Mouse (Mus musculus) midbrain, embryonic 15.5 days (tissue): ENCODE results near the gene Immp2l. TPM values are rescaled to one million over a fixed set of nuclear protein-coding genes. Genes with fewer than 3 reads are reported as not detected.

ENCODE experiments used
- ATAC-seq: fragments of 200-750 bp; cut with Nextera tagmentation; replicated peaks from 2 replicates; pipeline ENCODE4 v1.8.0; 2017; ENCODE audit warnings: moderate TSS enrichment
- H3K27ac ChIP-seq: fragments of 300-500 bp; sonication (generic); 2 replicates; pipeline ENCODE4 v1.5.1; 2015; ENCODE audit warnings: mild to moderate bottlenecking, inconsistent platforms
- H3K27me3 ChIP-seq: fragments of 300-500 bp; sonication (generic); replicated peaks from 2 replicates; pipeline ENCODE4 v1.6.1; 2015; ENCODE audit warnings: inconsistent platforms
- H3K36me3 ChIP-seq: fragments of 300-500 bp; sonication (generic); replicated peaks from 2 replicates; pipeline ENCODE4 v1.6.1; 2015; ENCODE audit warnings: inconsistent platforms
- H3K4me1 ChIP-seq: fragments of 300-500 bp; sonication (generic); 2 replicates; pipeline ENCODE4 v1.6.1; 2015; ENCODE audit warnings: inconsistent platforms
- H3K4me2 ChIP-seq: fragments of 300-500 bp; sonication (generic); 2 replicates; pipeline ENCODE4 v1.6.1; 2015; ENCODE audit warnings: inconsistent platforms, mild to moderate bottlenecking, moderate library complexity
- H3K4me3 ChIP-seq: fragments of 300-500 bp; sonication (generic); 2 replicates; pipeline ENCODE4 v1.5.1; 2015; ENCODE audit warnings: mild to moderate bottlenecking, inconsistent platforms
- H3K9ac ChIP-seq: fragments of 300-500 bp; sonication (generic); 2 replicates; pipeline ENCODE4 v1.6.1; 2015; ENCODE audit warnings: mild to moderate bottlenecking, inconsistent platforms
- H3K9me3 ChIP-seq: fragments of 300-500 bp; sonication (generic); 2 replicates; pipeline ENCODE4 v1.6.1; 2016; ENCODE audit warnings: inconsistent platforms
- WGBS: fragments of 180-500 bp; shearing (Covaris S2); methylation state at CpG from one replicate; pipeline ENCODE4 v1.1.7; 2015; ENCODE audit warnings: mixed read lengths; 5-methylcytosine and 5-hydroxymethylcytosine counted together
- polyA plus RNA-seq: library from polyadenylated mRNA; unstranded; fragments of >200 nt; fragmentation: Nextera tagmentation; extraction: Ambion mirVana; gene quantifications from 2 replicates; pipeline ENCODE4 v1.2.1, GENCODE M21; 2015

The Immp2l gene
- polyA plus RNA-seq, 1 experiment from 2014 or later, result 6.2 TPM

GRCm38 (mm10) chr12:41528410-41528809 is 504.5 kb downstream of the Immp2l start:
- H3K27ac ChIP-seq, result no peak overlapping the region
- H3K36me3 ChIP-seq, result no peaks in the 10 kb centered on the region
- 79% methylated on average over 4 of the region's 4 CpGs for WGBS
- no peak for ATAC-seq
- no peak overlapping the region for H3K9ac ChIP-seq
- no peaks in the 10 kb centered on the region for H3K9me3 ChIP-seq
- H3K4me3 ChIP-seq, result no peak overlapping the region
- no peak overlapping the region for H3K4me2 ChIP-seq
- H3K27me3 ChIP-seq, result no peaks in the 10 kb centered on the region
- no peaks in the 10 kb centered on the region for H3K4me1 ChIP-seq

GRCm38 (mm10) chr12:41539989-41540388 is 516.1 kb downstream of the Immp2l start:
- no peak for ATAC-seq

GRCm38 (mm10) chr12:41551578-41551977 is 527.7 kb downstream of the Immp2l start:
- Histone ChIP-seq H3K9me3 (no peaks in the 10 kb centered on the region), H3K4me1 (no peaks in the 10 kb centered on the region), H3K36me3 (no peaks in the 10 kb centered on the region), H3K27ac (no peak overlapping the region), H3K4me3 (no peak overlapping the region), H3K9ac (no peak overlapping the region), H3K27me3 (no peaks in the 10 kb centered on the region), H3K4me2 (no peak overlapping the region)
- WGBS, result 96% methylated on average over 4 of the region's 4 CpGs
- no peak for ATAC-seq

More at GRCm38 (mm10) chr12:41539989-41540388, 516.1 kb downstream of the Immp2l start:
- Histone ChIP-seq H3K36me3 (no peaks in the 10 kb centered on the region), H3K4me2 (no peak overlapping the region), H3K4me1 (no peaks in the 10 kb centered on the region), H3K4me3 (no peak overlapping the region), H3K9me3 (no peaks in the 10 kb centered on the region), H3K27me3 (no peaks in the 10 kb centered on the region), H3K27ac (no peak overlapping the region), H3K9ac (no peak overlapping the region)
- 88% methylated on average over 5 of the region's 5 CpGs for WGBS

- no peak overlapping the region for H3K9ac ChIP-seq
- H3K4me1 ChIP-seq, result no peaks in the 10 kb centered on the region
- no peak overlapping the region for H3K4me3 ChIP-seq
- H3K27me3 ChIP-seq, result no peaks in the 10 kb centered on the region
- H3K4me2 ChIP-seq, result no peak overlapping the region
- H3K36me3 ChIP-seq, result no peaks in the 10 kb centered on the region
- ATAC-seq, result no peak
- no peaks in the 10 kb centered on the region for H3K9me3 ChIP-seq
- 48% methylated on average over 3 of the region's 3 CpGs for WGBS
- no peak overlapping the region for H3K27ac ChIP-seq
Measured at GRCm38 (mm10) chr12:41557832-41558231, 533.9 kb downstream of the Immp2l start.

GRCm38 (mm10) chr12:41558956-41559735 is 535.3 kb downstream of the Immp2l start:
- Histone ChIP-seq H3K4me2 (no peak overlapping the region), H3K9ac (no peak overlapping the region), H3K27me3 (no peaks in the 10 kb centered on the region), H3K36me3 (no peaks in the 10 kb centered on the region), H3K9me3 (no peaks in the 10 kb centered on the region), H3K4me1 (no peaks in the 10 kb centered on the region), H3K27ac (no peak overlapping the region), H3K4me3 (no peak overlapping the region)
- peak; percentile 54; the same call in 1 of the 2 replicates for ATAC-seq
- 13% methylated on average over 5 of the region's 5 CpGs for WGBS

- no peak overlapping the region for H3K9ac ChIP-seq
- H3K4me3 ChIP-seq, result no peak overlapping the region
- no peak overlapping the region; the same call in 1 of the 2 replicates for H3K27ac ChIP-seq
Measured at GRCm38 (mm10) chr12:41565540-41566432, 541.9 kb downstream of the Immp2l start.

GRCm38 (mm10) chr12:41566433-41566794 is 542.5 kb downstream of the Immp2l start:
- WGBS, result 35% methylated on average over 1 of the region's 1 CpGs
- Histone ChIP-seq H3K27ac (no peak overlapping the region; the same call in 1 of the 2 replicates), H3K4me2 (peak overlapping the region; percentile 43)

More at GRCm38 (mm10) chr12:41565540-41566432, 541.9 kb downstream of the Immp2l start:
- Histone ChIP-seq H3K36me3 (no peaks in the 10 kb centered on the region), H3K9me3 (no peaks in the 10 kb centered on the region), H3K27me3 (no peaks in the 10 kb centered on the region), H3K4me1 (peaks cover 11% of the 10 kb centered on the region), H3K4me2 (peak overlapping the region; percentile 43)
- 15% methylated on average over 18 of the region's 18 CpGs for WGBS
- ATAC-seq, result peak; percentile 94

GRCm38 (mm10) chr12:41573754-41574153 is 549.9 kb downstream of the Immp2l start:
- 46% methylated on average over 3 of the region's 3 CpGs for WGBS
- Histone ChIP-seq H3K4me3 (no peak overlapping the region), H3K4me1 (no peaks in the 10 kb centered on the region), H3K9ac (no peak overlapping the region), H3K36me3 (no peaks in the 10 kb centered on the region), H3K4me2 (no peak overlapping the region), H3K27me3 (no peaks in the 10 kb centered on the region), H3K27ac (no peak overlapping the region), H3K9me3 (no peaks in the 10 kb centered on the region)
- ATAC-seq, result no peak

More at GRCm38 (mm10) chr12:41566433-41566794, 542.5 kb downstream of the Immp2l start:
- Histone ChIP-seq H3K9ac (no peak overlapping the region), H3K36me3 (no peaks in the 10 kb centered on the region), H3K4me1 (peaks cover 11% of the 10 kb centered on the region), H3K9me3 (no peaks in the 10 kb centered on the region), H3K27me3 (no peaks in the 10 kb centered on the region), H3K4me3 (no peak overlapping the region)
- peak; percentile 80; the same call in 1 of the 2 replicates for ATAC-seq

- Histone ChIP-seq H3K4me1 (no peaks in the 10 kb centered on the region), H3K27me3 (no peaks in the 10 kb centered on the region), H3K36me3 (no peaks in the 10 kb centered on the region), H3K4me2 (no peak overlapping the region), H3K9me3 (no peaks in the 10 kb centered on the region), H3K27ac (no peak overlapping the region), H3K9ac (no peak overlapping the region), H3K4me3 (no peak overlapping the region)
- no peak for ATAC-seq
- 53% methylated on average over 4 of the region's 4 CpGs for WGBS
Measured at GRCm38 (mm10) chr12:41575221-41575620, 551.3 kb downstream of the Immp2l start.

GRCm38 (mm10) chr12:41593401-41593800 is 569.5 kb downstream of the Immp2l start:
- H3K36me3 ChIP-seq, result no peaks in the 10 kb centered on the region
- H3K4me1 ChIP-seq, result no peaks in the 10 kb centered on the region
- H3K9me3 ChIP-seq, result no peaks in the 10 kb centered on the region
- H3K27me3 ChIP-seq, result no peaks in the 10 kb centered on the region
- WGBS, result 74% methylated on average over 5 of the region's 5 CpGs
- no peak for ATAC-seq
- H3K4me2 ChIP-seq, result no peak overlapping the region
- H3K9ac ChIP-seq, result no peak overlapping the region
- no peak overlapping the region for H3K4me3 ChIP-seq
- H3K27ac ChIP-seq, result no peak overlapping the region

GRCm38 (mm10) chr12:41594037-41594436 is 570.1 kb downstream of the Immp2l start:
- WGBS, result 93% methylated on average over 4 of the region's 4 CpGs

GRCm38 (mm10) chr12:41615271-41615670 is 591.4 kb downstream of the Immp2l start:
- no peak for ATAC-seq
- 78% methylated on average over 3 of the region's 3 CpGs for WGBS
- no peaks in the 10 kb centered on the region for H3K4me1 ChIP-seq

More at GRCm38 (mm10) chr12:41594037-41594436, 570.1 kb downstream of the Immp2l start:
- H3K9ac ChIP-seq, result no peak overlapping the region
- no peak for ATAC-seq
- H3K4me1 ChIP-seq, result no peaks in the 10 kb centered on the region
- no peaks in the 10 kb centered on the region for H3K9me3 ChIP-seq
- no peak overlapping the region for H3K4me2 ChIP-seq
- no peaks in the 10 kb centered on the region for H3K27me3 ChIP-seq
- no peaks in the 10 kb centered on the region for H3K36me3 ChIP-seq
- H3K27ac ChIP-seq, result no peak overlapping the region
- H3K4me3 ChIP-seq, result no peak overlapping the region

More at GRCm38 (mm10) chr12:41615271-41615670, 591.4 kb downstream of the Immp2l start:
- Histone ChIP-seq H3K27ac (no peak overlapping the region), H3K36me3 (no peaks in the 10 kb centered on the region), H3K9ac (no peak overlapping the region), H3K4me2 (no peak overlapping the region), H3K9me3 (no peaks in the 10 kb centered on the region), H3K27me3 (no peaks in the 10 kb centered on the region), H3K4me3 (no peak overlapping the region)
